Mouse (Mus musculus) spleen, postnatal 10 days (tissue): ENCODE measurements around the gene Tprg.

Source experiments
- DNase-seq, 2 experiments: peaks; one replicate each; pipeline ENCODE4 v3.0.0; 2021 to 2022; ENCODE audit warnings: low spot score in 2 of 2

The Tprg gene

GRCm38 (mm10) chr16:25333279-25334219 lies 46.9 kb downstream of the Tprg start:
- no peak for DNase-seq

GRCm38 (mm10) chr16:25335058-25335703 lies 48.6 kb downstream of the Tprg start:
- no peak for DNase-seq

- peak in 1 of 2 experiments; percentile 48 for DNase-seq
Observed at GRCm38 (mm10) chr16:25349626-25350025, 63.0 kb downstream of the Tprg start.

- no peak for DNase-seq
Observed at GRCm38 (mm10) chr16:25367834-25368233, 81.2 kb downstream of the Tprg start.

- DNase-seq: no peak
Observed at GRCm38 (mm10) chr16:25369984-25370412, 83.4 kb downstream of the Tprg start.

GRCm38 (mm10) chr16:25374121-25374520 lies 87.5 kb downstream of the Tprg start:
- DNase-seq: no peak

- no peak for DNase-seq
Observed at GRCm38 (mm10) chr16:25374775-25375174, 88.2 kb downstream of the Tprg start.

- DNase-seq: peak; percentile 11 to 63
Observed at GRCm38 (mm10) chr16:25376720-25377373, 90.2 kb downstream of the Tprg start.

- DNase-seq: no peak
Observed at GRCm38 (mm10) chr16:25377695-25378094, 91.1 kb downstream of the Tprg start.

- no peak for DNase-seq
Observed at GRCm38 (mm10) chr16:25385498-25386192, 99.0 kb downstream of the Tprg start.

- DNase-seq: no peak
Observed at GRCm38 (mm10) chr16:25394676-25395075, 108.1 kb downstream of the Tprg start.

GRCm38 (mm10) chr16:25404156-25404555 lies 117.5 kb downstream of the Tprg start:
- no peak for DNase-seq

- DNase-seq: no peak
Observed at GRCm38 (mm10) chr16:25407204-25407886, 120.7 kb downstream of the Tprg start.

- no peak for DNase-seq
Observed at GRCm38 (mm10) chr16:25408032-25408431, 121.4 kb downstream of the Tprg start.

GRCm38 (mm10) chr16:25411307-25411706 lies 124.7 kb downstream of the Tprg start:
- DNase-seq: no peak

GRCm38 (mm10) chr16:25413885-25414284 lies 127.3 kb downstream of the Tprg start:
- DNase-seq: no peak

GRCm38 (mm10) chr16:25415186-25415585 lies 128.6 kb downstream of the Tprg start:
- DNase-seq: no peak

- no peak for DNase-seq
Observed at GRCm38 (mm10) chr16:25417875-25418630, 131.4 kb downstream of the Tprg start.

- no peak for DNase-seq
Observed at GRCm38 (mm10) chr16:25422997-25423396, 136.4 kb downstream of the Tprg start.

GRCm38 (mm10) chr16:25424001-25424400 lies 137.4 kb downstream of the Tprg start:
- no peak for DNase-seq
